Mouse (Mus musculus) spleen, adult 18-20 months (tissue): ENCODE measurements at regions not wholly inside any gene's neighbourhood (a gene's known extent, or its start where the extent isn't known, plus 50 kb on each side); places are given as distances from the start of the nearest gene placed in this dataset.

ENCODE experiments used
- DNase-seq, 2 experiments: peaks; one replicate each; pipeline ENCODE4 v3.0.0; 2022; ENCODE audit warnings: mixed read lengths in 2 of 2

GRCm38 (mm10) chr2:137236961-137237360 lies 120.5 kb upstream of the Jag1 start:
- no peak for DNase-seq

- DNase-seq = no peak
These were observed 117.5 kb upstream of the Jag1 start for GRCm38 (mm10) chr2:137233936-137234335.

- DNase-seq = no peak
These were observed 114.7 kb upstream of the Jag1 start for GRCm38 (mm10) chr2:137231161-137231560.

- DNase-seq = no peak
These were observed 113.1 kb upstream of the Jag1 start for GRCm38 (mm10) chr2:137229422-137230069.

GRCm38 (mm10) chr2:137227495-137227894 lies 111.1 kb upstream of the Jag1 start:
- DNase-seq = no peak

GRCm38 (mm10) chr2:137224702-137225552 lies 108.5 kb upstream of the Jag1 start:
- no peak for DNase-seq

GRCm38 (mm10) chr2:137215697-137216096 lies 99.3 kb upstream of the Jag1 start:
- DNase-seq = no peak

GRCm38 (mm10) chr2:137207846-137208245 lies 91.4 kb upstream of the Jag1 start:
- DNase-seq = no peak

GRCm38 (mm10) chr2:137204274-137204850 lies 87.9 kb upstream of the Jag1 start:
- no peak for DNase-seq

- DNase-seq = no peak
These were observed 83.7 kb upstream of the Jag1 start for GRCm38 (mm10) chr2:137200101-137200500.

- no peak for DNase-seq
These were observed 75.7 kb upstream of the Jag1 start for GRCm38 (mm10) chr2:137192183-137192582.

- no peak for DNase-seq
These were observed 52.7 kb upstream of the Jag1 start for GRCm38 (mm10) chr2:137169176-137169575.

- no peak for DNase-seq
These were observed 52.2 kb upstream of the Jag1 start for GRCm38 (mm10) chr2:137168626-137169025.
